Mouse (Mus musculus): Measurements from ENCODE around the gene Fbxo21.
A peak's percentile ranks its signal among the peaks of the same experiment; 100 is the strongest.

The Fbxo21 gene

DNA sequence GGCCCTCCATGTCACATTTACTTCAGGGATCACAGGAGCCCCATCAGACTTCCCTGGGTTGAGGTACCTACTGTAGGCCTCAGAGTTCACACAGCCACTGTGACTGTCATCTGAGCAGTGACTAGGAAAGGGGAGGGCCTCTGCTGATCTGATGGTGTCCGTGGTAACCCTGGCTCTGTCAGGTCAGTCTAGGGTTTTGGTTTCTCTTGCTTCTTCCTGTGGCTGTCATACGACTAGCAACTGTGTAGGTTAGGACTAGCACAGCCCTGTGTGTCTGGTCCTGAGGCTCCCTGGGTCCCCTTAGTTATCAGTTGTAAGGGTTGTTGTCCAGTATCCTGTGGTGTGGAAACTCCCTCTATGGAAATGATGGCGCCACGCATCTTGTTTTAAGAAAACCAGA is 74.2 kb downstream of the Fbxo21 start:
- no peak for DNase-seq

GRCm38 (mm10) chr5:118051981-118052662 is 75.6 kb downstream of the Fbxo21 start:
- no peak for DNase-seq

GRCm38 (mm10) chr5:118053205-118053604 is 76.7 kb downstream of the Fbxo21 start:
- no peak for DNase-seq

DNA sequence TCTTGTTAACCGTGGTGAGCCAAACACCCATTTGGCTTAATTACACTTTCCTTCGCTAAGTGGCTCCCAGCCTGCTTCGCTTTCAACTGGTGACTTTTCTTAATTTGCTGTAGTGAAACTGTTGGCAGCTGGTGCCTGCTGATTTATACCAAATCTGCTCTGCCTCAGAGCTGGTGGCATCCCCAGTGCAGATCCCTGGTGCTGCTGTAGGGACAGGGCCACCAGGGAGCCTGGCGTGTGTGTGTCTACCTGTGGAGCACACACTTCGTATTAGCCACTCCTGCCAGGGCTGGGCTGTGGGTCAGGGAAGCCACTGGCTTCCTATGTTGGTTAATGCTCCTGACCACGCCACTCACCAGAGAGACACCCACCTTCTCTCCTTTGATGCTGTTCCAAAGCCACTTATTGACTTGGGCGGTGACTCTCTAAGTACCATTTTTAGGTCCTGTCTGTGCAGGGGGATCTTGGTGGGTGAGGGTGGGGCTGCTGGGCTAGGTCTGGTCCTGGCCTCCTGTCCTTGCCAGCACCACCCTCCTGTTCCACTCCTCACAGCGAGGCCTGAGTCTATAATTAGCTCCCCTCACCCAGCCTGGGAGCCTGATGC is 81.1 kb downstream of the Fbxo21 start:
- peak; percentile 26 for DNase-seq

GRCm38 (mm10) chr5:118058858-118059257 is 82.3 kb downstream of the Fbxo21 start:
- no peak for DNase-seq

DNA sequence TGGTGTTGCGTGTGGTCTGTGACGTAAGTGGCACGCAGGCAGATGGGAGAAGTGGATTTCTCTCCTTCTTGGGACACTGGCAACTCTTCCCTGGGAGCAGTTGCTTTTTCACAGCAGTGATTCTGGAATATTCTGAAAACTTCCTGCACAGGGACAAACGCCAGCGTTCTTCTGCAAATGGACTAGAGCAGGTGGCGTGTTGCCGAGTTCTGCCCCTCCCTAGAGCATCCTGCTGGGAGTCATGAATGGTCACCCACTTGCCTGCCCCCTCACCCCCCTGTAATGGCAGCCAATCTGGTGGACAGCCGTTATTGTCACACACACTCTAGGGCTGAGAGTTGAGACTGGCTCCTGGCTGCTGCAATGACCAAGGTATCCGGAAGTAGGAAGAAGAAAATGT is 83.1 kb downstream of the Fbxo21 start:
- DNase-seq: no peak

Data from lung, postnatal 10 days (tissue).